43 mouse cellular contexts compared by ENCODE assay signal in genomic region chr7:66048446-66049230, GRCm38 (mm10). TPM values are rescaled to one million over a fixed set of nuclear protein-coding genes. Genes with fewer than 3 reads are reported as not detected.
"Had no signal": no experiment of that assay in that cellular context is flagged by ENCODE, and none has a peak within 500 bp of the region (broad histone marks: within the 10 kb centered on the region; RNA-seq: fewer than 3 reads in every experiment).

No protein-coding gene starts in this region.

- H3K27ac ChIP-seq: heart, embryonic 13.5 days; heart, embryonic 15.5 days; hindbrain, embryonic 13.5 days; hindbrain, embryonic 15.5 days; hindbrain, postnatal 0 days; kidney, embryonic 15.5 days; kidney, postnatal 0 days; limb, embryonic 12.5 days; liver, embryonic 13.5 days; liver, embryonic 15.5 days had no signal

- H3K9ac ChIP-seq: heart, embryonic 13.5 days; heart, embryonic 15.5 days; hindbrain, embryonic 13.5 days; hindbrain, embryonic 15.5 days; kidney, embryonic 15.5 days; liver, embryonic 13.5 days; liver, embryonic 15.5 days had no signal

- H3K9me3 ChIP-seq: heart, embryonic 13.5 days; heart, embryonic 15.5 days; hindbrain, embryonic 13.5 days; hindbrain, embryonic 15.5 days; kidney, embryonic 15.5 days; limb, embryonic 12.5 days; liver, embryonic 13.5 days; liver, embryonic 15.5 days had no signal

- H3K4me1 ChIP-seq: heart, embryonic 13.5 days; heart, embryonic 15.5 days; liver, embryonic 13.5 days had no signal

- H3K36me3 ChIP-seq: heart, embryonic 13.5 days; heart, embryonic 15.5 days; hindbrain, embryonic 13.5 days; hindbrain, embryonic 15.5 days; kidney, embryonic 15.5 days; limb, embryonic 12.5 days; liver, embryonic 13.5 days; liver, embryonic 15.5 days had no signal

- H3K27me3 ChIP-seq: hindbrain, embryonic 15.5 days; kidney, embryonic 15.5 days; liver, embryonic 15.5 days had no signal

- DNase-seq: gastrocnemius, postnatal 14 days; gastrocnemius, postnatal 36 days; heart, adult 18-20 months; heart, postnatal 14 days; heart, postnatal 36 days; kidney, adult 11 months; kidney, adult 2 months; kidney, adult 9 months; kidney, postnatal 14 days; kidney, postnatal 36 days; layer of hippocampus, adult 9-11 months; layer of hippocampus, postnatal 36 days; left cerebral cortex, postnatal 4 days; liver; liver, embryonic 13.5 days had no signal

- H3K4me3 ChIP-seq: heart, embryonic 13.5 days; heart, embryonic 15.5 days; hindbrain, embryonic 13.5 days; hindbrain, embryonic 15.5 days; kidney, embryonic 15.5 days; limb, embryonic 12.5 days; liver, embryonic 13.5 days; liver, embryonic 15.5 days had no signal

RNA-seq across cellular contexts. Expression of gene Gm45213, which starts 5.2 kb away (rescaled TPM):
- total RNA-seq: gastrocnemius, adult 18-20 months; gastrocnemius, adult 8-10 months; gastrocnemius, postnatal 14 days; gastrocnemius, postnatal 36 days; heart, adult 18-20 months; heart, postnatal 14 days; heart, postnatal 36 days; hematopoietic stem cell, adult 5-6 weeks; hindbrain, postnatal 0 days; layer of hippocampus, adult 18-20 months; layer of hippocampus, adult 8-10 months; layer of hippocampus, postnatal 14 days; layer of hippocampus, postnatal 36 days; left cerebral cortex, adult 18-20 months; left cerebral cortex, adult 8-10 months; left cerebral cortex, postnatal 10 days; left cerebral cortex, postnatal 25 days; left cerebral cortex, postnatal 4 days had no signal
- polyA plus RNA-seq: gonadal fat pad, adult 2 months; heart, embryonic 11.5 days; heart, embryonic 13.5 days; heart, embryonic 15.5 days; heart, postnatal 0 days; hindbrain, embryonic 11.5 days; hindbrain, embryonic 13.5 days; hindbrain, embryonic 15.5 days; hindbrain, postnatal 0 days; intestine, embryonic 14.5 days; intestine, embryonic 16.5 days; kidney, adult 2 months; kidney, embryonic 15.5 days; kidney, postnatal 0 days; large intestine, adult 2 months; limb, embryonic 12.5 days; limb, embryonic 14.5 days; liver, embryonic 11.5 days; liver, embryonic 13.5 days; liver, embryonic 15.5 days had no signal
